ENCODE assay signal across 9 mouse cellular contexts in the genomic region with DNA sequence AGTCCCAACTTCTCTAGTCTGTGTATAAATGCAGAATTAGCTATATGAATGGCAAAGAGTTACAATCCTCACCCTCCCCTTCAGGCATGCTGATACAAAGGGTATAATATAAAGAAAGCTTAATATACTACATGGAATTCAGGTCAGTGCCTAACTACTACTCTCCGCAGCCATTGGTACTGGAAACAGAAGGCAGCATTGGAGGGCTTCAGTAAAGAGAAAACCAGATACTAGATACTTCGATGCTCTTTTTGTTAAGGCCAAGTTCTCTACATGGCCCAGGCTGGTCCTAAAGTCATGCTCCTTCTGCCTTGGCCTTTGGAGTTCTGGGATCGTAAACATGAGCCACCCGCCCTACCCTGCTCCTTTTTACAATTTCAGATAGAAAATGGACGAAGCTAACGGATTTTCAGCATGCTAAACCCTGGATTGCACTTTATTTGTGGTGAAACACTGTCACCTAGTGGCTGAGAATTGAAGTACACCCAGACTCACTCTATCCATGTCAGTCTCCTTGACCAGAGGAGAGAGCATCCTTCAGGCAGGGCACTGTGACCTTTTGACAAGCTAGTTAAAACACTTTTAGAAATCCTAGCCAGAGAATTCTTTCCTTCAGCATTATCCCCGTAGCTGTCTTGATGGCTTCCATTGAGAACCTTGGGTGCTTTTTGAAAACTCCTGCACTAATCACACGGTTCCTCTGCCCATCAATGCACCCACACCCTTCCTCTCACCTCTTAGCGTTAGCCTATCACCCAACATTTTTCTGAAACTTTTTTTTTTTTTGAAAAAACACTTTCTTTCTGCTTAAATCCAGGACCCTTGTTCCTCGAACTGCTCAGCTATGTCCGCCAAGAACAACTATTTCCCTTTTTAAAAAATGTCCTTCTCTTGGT. TPM values are rescaled to one million over a fixed set of nuclear protein-coding genes. Genes with fewer than 3 reads are reported as not detected.
DNase-seq lines count a peak whose midpoint lies in the region; ATAC-seq and TF ChIP-seq lines count a peak whose summit lies in the region.
"Had no signal": no experiment of that assay in that cellular context is flagged by ENCODE, and none has a peak within 500 bp of the region (broad histone marks: within the 10 kb centered on the region; RNA-seq: fewer than 3 reads in every experiment).

No protein-coding gene starts in this region.

- no peak for TF ChIP-seq EP300 in ES-Bruce4 (IDR thresholded peaks at IDR 0.05; ENCODE audit: insufficient read depth, low read depth, low read length)

- H3K27ac ChIP-seq in ES-Bruce4 (ENCODE audit: insufficient read depth, low read length): no peak overlapping the region
- H3K27ac ChIP-seq in forebrain, embryonic 11.5 days (ENCODE audit: low read depth, low read length): no peak overlapping the region
- no peak overlapping the region for H3K27ac ChIP-seq in liver, embryonic 13.5 days
- H3K27ac ChIP-seq in neural tube, embryonic 12.5 days: no peak overlapping the region
- H3K27ac ChIP-seq in testis, adult 2 months (ENCODE audit: control insufficient read depth, insufficient read depth, low read depth, low read length): no peak overlapping the region
- H3K27ac ChIP-seq: macrophage had no signal

- H3K9ac ChIP-seq in ES-Bruce4 (ENCODE audit: low read depth, poor library complexity, severe bottlenecking): no peak overlapping the region
- H3K9ac ChIP-seq in forebrain, embryonic 11.5 days (ENCODE audit: low read length): no peak overlapping the region
- no peak overlapping the region for H3K9ac ChIP-seq in liver, embryonic 13.5 days
- no peak overlapping the region for H3K9ac ChIP-seq in neural tube, embryonic 12.5 days

- intact Hi-C loops in heart, postnatal 10 days (cut with DNase I): loop anchor here (1.0 to 2.0 kb wide), 5 partner anchors 475 to 1303 kb away; no protein-coding TSS in a partner anchor

- no peaks in the 10 kb centered on the region for H3K4me1 ChIP-seq in ES-Bruce4 (ENCODE audit: control insufficient read depth, insufficient read depth, low read length)
- no peaks in the 10 kb centered on the region for H3K4me1 ChIP-seq in forebrain, embryonic 11.5 days (replicated peaks; ENCODE audit: control insufficient read depth, insufficient read depth, low read length)
- no peaks in the 10 kb centered on the region for H3K4me1 ChIP-seq in liver, embryonic 13.5 days (replicated peaks)
- 0 out of 2 replicates have a peak, but pooled peaks cover 3% of the 10 kb centered on the region for H3K4me1 ChIP-seq in neural tube, embryonic 12.5 days
- H3K4me1 ChIP-seq in testis, adult 2 months (ENCODE audit: control insufficient read depth, insufficient read depth, low read length): 0 out of 2 replicates have a peak, but pooled peaks cover under 1% of the 10 kb centered on the region

- H3K4me2 ChIP-seq in forebrain, embryonic 11.5 days (ENCODE audit: low read depth, low read length, severe bottlenecking): peak overlapping the region; percentile 35; the same call in 1 of the 2 replicates
- no peak overlapping the region for H3K4me2 ChIP-seq in liver, embryonic 13.5 days
- H3K4me2 ChIP-seq in neural tube, embryonic 12.5 days (replicated peaks): peak overlapping the region; percentile 44

- no peak for TF ChIP-seq POLR2A in ES-Bruce4 (IDR thresholded peaks at IDR 0.05; ENCODE audit: insufficient read depth, low read length)
- TF ChIP-seq POLR2A in testis, adult 2 months (IDR thresholded peaks at IDR 0.05; ENCODE audit: control insufficient read depth, low read depth, low read length): no peak

- H3K9me3 ChIP-seq in ES-Bruce4 (replicated peaks; ENCODE audit: control insufficient read depth, insufficient read depth, low read length, poor library complexity, severe bottlenecking): no peaks in the 10 kb centered on the region
- no peaks in the 10 kb centered on the region for H3K9me3 ChIP-seq in forebrain, embryonic 11.5 days (ENCODE audit: control insufficient read depth, low read length)
- H3K9me3 ChIP-seq in liver, embryonic 13.5 days (replicated peaks): no peaks in the 10 kb centered on the region
- no peaks in the 10 kb centered on the region for H3K9me3 ChIP-seq in neural tube, embryonic 12.5 days

- WGBS in forebrain, embryonic 11.5 days: 50% methylated on average over 11 of the region's 11 CpGs
- 42% methylated on average over 11 of the region's 11 CpGs for whole genome bisulfite sequencing in liver, embryonic 13.5 days (ENCODE audit: insufficient replicate concordance)
- WGBS in neural tube, embryonic 12.5 days: 51% methylated on average over 11 of the region's 11 CpGs

- DNase-seq in c-Kit-positive CD71-negative TER-119-negative erythroid progenitor cells, embryonic 14.5 days (ENCODE audit: low read depth): peak; percentile 63
- DNase-seq in forebrain, embryonic 11.5 days (ENCODE audit: low spot score): peak; percentile 78
- peak; percentile 83 to 91 for DNase-seq in heart, postnatal 10 days
- DNase-seq in kidney, postnatal 36 days: peak; percentile 61 to 82
- DNase-seq in liver, embryonic 13.5 days: peak; percentile 30

- H3K27me3 ChIP-seq in ES-Bruce4 (ENCODE audit: control insufficient read depth, insufficient read depth, low read length, poor library complexity, severe bottlenecking): no peaks in the 10 kb centered on the region
- H3K27me3 ChIP-seq in forebrain, embryonic 11.5 days (ENCODE audit: control insufficient read depth, insufficient read depth, low read length): no peaks in the 10 kb centered on the region
- no peaks in the 10 kb centered on the region for H3K27me3 ChIP-seq in liver, embryonic 13.5 days
- no peaks in the 10 kb centered on the region for H3K27me3 ChIP-seq in neural tube, embryonic 12.5 days (replicated peaks)
- H3K27me3 ChIP-seq in testis, adult 2 months (ENCODE audit: control insufficient read depth, insufficient read depth, low read length): no peaks in the 10 kb centered on the region

- peak; percentile 73 for ATAC-seq in forebrain, embryonic 11.5 days (replicated peaks; ENCODE audit: low FRiP score)
- ATAC-seq in liver, embryonic 13.5 days (ENCODE audit: low read depth): peak; percentile 53; the same call in 1 of the 2 replicates
- ATAC-seq in neural tube, embryonic 12.5 days (ENCODE audit: low FRiP score, low read depth): peak; percentile 83

- TF ChIP-seq CTCF in ES-Bruce4 (IDR thresholded peaks at IDR 0.05; ENCODE audit: low read depth, low read length): peak; percentile 21
- peak; percentile 39; the same call in 1 of the 2 replicates for TF ChIP-seq CTCF in testis, adult 2 months (IDR thresholded peaks at IDR 0.05; ENCODE audit: control insufficient read depth, insufficient read depth, insufficient replicate concordance, low read depth, low read length)

- H3K4me3 ChIP-seq in ES-Bruce4 (ENCODE audit: low read depth, low read length): no peak overlapping the region
- H3K4me3 ChIP-seq in forebrain, embryonic 11.5 days (ENCODE audit: low read depth, low read length): no peak overlapping the region
- H3K4me3 ChIP-seq in liver, embryonic 13.5 days (replicated peaks): no peak overlapping the region
- no peak overlapping the region for H3K4me3 ChIP-seq in neural tube, embryonic 12.5 days
- no peak overlapping the region for H3K4me3 ChIP-seq in testis, adult 2 months (ENCODE audit: control insufficient read depth, low read depth, low read length)

- no peaks in the 10 kb centered on the region for H3K36me3 ChIP-seq in ES-Bruce4 (ENCODE audit: control insufficient read depth, insufficient read depth, low read length, poor library complexity, severe bottlenecking)
- H3K36me3 ChIP-seq in forebrain, embryonic 11.5 days (ENCODE audit: control insufficient read depth, insufficient read depth, low read length): no peaks in the 10 kb centered on the region
- H3K36me3 ChIP-seq in liver, embryonic 13.5 days: no peaks in the 10 kb centered on the region
- H3K36me3 ChIP-seq in neural tube, embryonic 12.5 days: no peaks in the 10 kb centered on the region
- no peaks in the 10 kb centered on the region for H3K36me3 ChIP-seq in testis, adult 2 months (ENCODE audit: control insufficient read depth, insufficient read depth, low read length)

RNA-seq across cellular contexts. Expression of a gene that starts 51.5 kb away (rescaled TPM):
- polyA plus RNA-seq in ES-Bruce4 (2011; ENCODE audit: insufficient read depth, insufficient read length, low read depth, missing spikeins): 0.57 and 0.72 TPM in 2 replicates
- 0.49 and 0.67 TPM in 2 replicates for polyA plus RNA-seq in forebrain, embryonic 11.5 days (2014; fragmentation: Nextera tagmentation; extraction: Ambion mirVana)
- total RNA-seq in heart, postnatal 10 days (2021): 1 to 10 TPM; 3.0 to 4.2 TPM
- polyA plus RNA-seq in liver, embryonic 13.5 days (2015; fragmentation: Nextera tagmentation; extraction: Ambion mirVana): 0.77 and 1.00 TPM in 2 replicates
- 0.55 and 0.63 TPM in 2 replicates for polyA plus RNA-seq in neural tube, embryonic 12.5 days (2016; fragmentation: Nextera tagmentation; extraction: Ambion mirVana)
- polyA plus RNA-seq in testis, adult 2 months (2012; rRNA removed): 30.7 and 34.2 TPM in 2 replicates

RNA-seq across cellular contexts. Expression of a gene that starts 51.5 kb away (rescaled TPM):
- polyA plus RNA-seq in ES-Bruce4 (2011; ENCODE audit: insufficient read depth, insufficient read length, low read depth, missing spikeins): 21.2 and 25.7 TPM in 2 replicates
- 11.8 and 12.8 TPM in 2 replicates for polyA plus RNA-seq in forebrain, embryonic 11.5 days (2014; fragmentation: Nextera tagmentation; extraction: Ambion mirVana)
- total RNA-seq in heart, postnatal 10 days (2021): 10 to 100 TPM; 33.1 to 36.8 TPM
- polyA plus RNA-seq in liver, embryonic 13.5 days (2015; fragmentation: Nextera tagmentation; extraction: Ambion mirVana): 4.0 and 5.3 TPM in 2 replicates
- 14.4 and 14.5 TPM in 2 replicates for polyA plus RNA-seq in neural tube, embryonic 12.5 days (2016; fragmentation: Nextera tagmentation; extraction: Ambion mirVana)
- 8.1 and 10.0 TPM in 2 replicates for polyA plus RNA-seq in testis, adult 2 months (2012; rRNA removed)

Comparison
In these comparisons a context has a peak if more than half of its experiments do, and no peak if none do; other contexts are left out.
1. DNase-seq: peak in every context shown above with its lines; median percentile 87 in heart, postnatal 10 days; 78 in forebrain, embryonic 11.5 days; 72 in kidney, postnatal 36 days; 63 in c-Kit-positive CD71-negative TER-119-negative erythroid progenitor cells, embryonic 14.5 days; 30 in liver, embryonic 13.5 days.
2. RNA of a gene that starts 51.5 kb away (polyA plus RNA-seq): 30.7 to 34.2 TPM in testis, adult 2 months; 0.77 to 1.00 TPM in liver, embryonic 13.5 days, 0.57 to 0.72 TPM in ES-Bruce4, 0.55 to 0.63 TPM in neural tube, embryonic 12.5 days and 0.49 to 0.67 TPM in forebrain, embryonic 11.5 days; every median in the first group is over 10 times any median in the second.
3. Peak in every context shown above with its lines, with median percentiles within 50 percentile points of each other: ATAC-seq.